Mouse (Mus musculus) myocyte (in vitro differentiated cells): ENCODE data around the gene Afdn. TPM values are rescaled to one million over a fixed set of nuclear protein-coding genes. Genes with fewer than 3 reads are reported as not detected.

ENCODE experiments used
- H3K27me3 ChIP-seq: one replicate; pipeline ENCODE4 v1.6.1; 2011; ENCODE audit not compliant: control insufficient read depth, insufficient read depth, insufficient read length
- H3K36me3 ChIP-seq: one replicate; pipeline ENCODE4 v1.6.1; 2011; ENCODE audit not compliant: control insufficient read depth, insufficient read depth
- H3K4me2 ChIP-seq: one replicate; pipeline ENCODE4 v1.6.1; 2011; ENCODE audit warnings: low read depth, control low read depth
- H3K4me3 ChIP-seq: one replicate; pipeline ENCODE4 v1.5.1; 2011; ENCODE audit warnings: mild to moderate bottlenecking, control low read depth, moderate library complexity
- H3K79me2 ChIP-seq: one replicate; pipeline ENCODE4 v1.6.1; 2011; ENCODE audit not compliant: control insufficient read depth, insufficient read depth
- H3ac ChIP-seq: one replicate; pipeline ENCODE4 v1.6.1; 2011; ENCODE audit not compliant: control insufficient read depth, insufficient read length
- CEBPB ChIP-seq: IDR thresholded peaks from 2 replicates; pipeline ENCODE4 v1.6.1; 2011; ENCODE audit warnings: mild to moderate bottlenecking, moderate library complexity; ENCODE audit not compliant: poor library complexity, insufficient read depth, severe bottlenecking
- E2F4 ChIP-seq: IDR thresholded peaks from one replicate; pipeline ENCODE4 v1.6.1; 2011; ENCODE audit warnings: mild to moderate bottlenecking, control low read depth, moderate library complexity; ENCODE audit not compliant: insufficient read depth
- MAX ChIP-seq: IDR thresholded peaks from one replicate; pipeline ENCODE4 v1.6.1; 2011; ENCODE audit warnings: low read depth, mild to moderate bottlenecking, control low read depth
- MYOD1 ChIP-seq, 3 experiments: IDR thresholded peaks; one replicate each; pipeline ENCODE4 v1.6.1; 2011; ENCODE audit warnings: control low read depth in 2 of 3, low read depth in 2 of 3, mild to moderate bottlenecking in 2 of 3, moderate library complexity in 1 of 3; ENCODE audit not compliant: insufficient read length in 2 of 3, control insufficient read depth in 1 of 3
- MYOG ChIP-seq, 3 experiments: IDR thresholded peaks; one replicate each; pipeline ENCODE4 v1.6.1; 2011; ENCODE audit warnings: control low read depth in 2 of 3, low read depth in 2 of 3, mild to moderate bottlenecking in 2 of 3; ENCODE audit not compliant: insufficient read length in 2 of 3, control insufficient read depth in 1 of 3, insufficient read depth in 1 of 3
- POLR2A ChIP-seq: IDR thresholded peaks from one replicate; pipeline ENCODE4 v1.6.1; 2011; ENCODE audit warnings: low read depth, mild to moderate bottlenecking, control low read depth, moderate library complexity; ENCODE audit not compliant: insufficient read length
- POLR2AphosphoS2 ChIP-seq: IDR thresholded peaks from one replicate; pipeline ENCODE4 v1.6.1; 2011; ENCODE audit warnings: low read depth, control low read depth; ENCODE audit not compliant: insufficient read length
- REST ChIP-seq: IDR thresholded peaks from one replicate; pipeline ENCODE4 v1.6.1; 2011; ENCODE audit warnings: mild to moderate bottlenecking, control low read depth, moderate library complexity; ENCODE audit not compliant: insufficient read depth, insufficient read length
- SRF ChIP-seq: IDR thresholded peaks from one replicate; pipeline ENCODE4 v1.6.1; 2011; ENCODE audit warnings: low read depth; ENCODE audit not compliant: control insufficient read depth, insufficient read length
- TCF12 ChIP-seq: IDR thresholded peaks from one replicate; pipeline ENCODE4 v1.6.1; 2011; ENCODE audit warnings: mild to moderate bottlenecking, control low read depth; ENCODE audit not compliant: poor library complexity, insufficient read depth, severe bottlenecking
- TCF3 ChIP-seq: IDR thresholded peaks from one replicate; pipeline ENCODE4 v1.6.1; 2011; ENCODE audit warnings: low read depth, control low read depth; ENCODE audit not compliant: insufficient read length
- USF1 ChIP-seq: IDR thresholded peaks from one replicate; pipeline ENCODE4 v1.6.1; 2011; ENCODE audit warnings: low read depth, mild to moderate bottlenecking, control low read depth, moderate library complexity
- polyA plus RNA-seq: library from polyadenylated mRNA; unstranded; fragments of >200 nt; fragmentation: generic; extraction: Trizol; gene quantifications from one replicate; pipeline ENCODE4 v1.2.1, GENCODE M21; 2012; ENCODE audit warnings: missing spikeins

Afdn gene
- polyA plus RNA-seq, 1 experiment = 22.1 TPM

GRCm38 (mm10) chr17:13907681-13908080, 147.3 kb downstream of the Afdn start:
- peaks cover 12% of the 10 kb centered on the region for H3K36me3 ChIP-seq

GRCm38 (mm10) chr17:13913951-13914350, 153.6 kb downstream of the Afdn start:
- Histone ChIP-seq H3K27me3 (no peaks in the 10 kb centered on the region), H3ac (no peak overlapping the region), H3K36me3 (no peaks in the 10 kb centered on the region), H3K4me3 (no peak overlapping the region), H3K79me2 (no peaks in the 10 kb centered on the region), H3K4me2 (no peak overlapping the region)
- TF ChIP-seq POLR2AphosphoS2 = no peak

More at GRCm38 (mm10) chr17:13907681-13908080, 147.3 kb downstream of the Afdn start:
- Histone ChIP-seq H3K4me2 (no peak overlapping the region), H3K79me2 (no peaks in the 10 kb centered on the region), H3K27me3 (no peaks in the 10 kb centered on the region), H3K4me3 (no peak overlapping the region), H3ac (no peak overlapping the region)
- TF ChIP-seq MYOD1 (IDR thresholded peaks at IDR 0.05; ENCODE audit: control insufficient read depth in 1 of 3, insufficient read length in 2 of 3, low read depth in 2 of 3) (no peak), TCF12 (no peak), MAX (no peak), USF1 (no peak), MYOG (IDR thresholded peaks at IDR 0.05; ENCODE audit: control insufficient read depth in 1 of 3, insufficient read depth in 1 of 3, insufficient read length in 2 of 3, low read depth in 2 of 3) (no peak), E2F4 (no peak), TCF3 (no peak), POLR2A (no peak)

GRCm38 (mm10) chr17:13914531-13914930, 154.2 kb downstream of the Afdn start:
- H3K27me3 ChIP-seq = no peaks in the 10 kb centered on the region
- H3ac ChIP-seq = no peak overlapping the region
- no peak overlapping the region for H3K4me2 ChIP-seq
- H3K79me2 ChIP-seq = no peaks in the 10 kb centered on the region
- TF ChIP-seq MYOD1 (IDR thresholded peaks at IDR 0.05; ENCODE audit: control insufficient read depth in 1 of 3, insufficient read length in 2 of 3, low read depth in 2 of 3) (no peak), TCF3 (no peak), MAX (no peak), USF1 (no peak), POLR2AphosphoS2 (no peak), CEBPB (no peak), E2F4 (no peak), MYOG (IDR thresholded peaks at IDR 0.05; ENCODE audit: control insufficient read depth in 1 of 3, insufficient read depth in 1 of 3, insufficient read length in 2 of 3, low read depth in 2 of 3) (no peak), POLR2A (no peak), SRF (no peak), TCF12 (no peak), REST (no peak)
- no peak overlapping the region for H3K4me3 ChIP-seq
- no peaks in the 10 kb centered on the region for H3K36me3 ChIP-seq

DNA sequence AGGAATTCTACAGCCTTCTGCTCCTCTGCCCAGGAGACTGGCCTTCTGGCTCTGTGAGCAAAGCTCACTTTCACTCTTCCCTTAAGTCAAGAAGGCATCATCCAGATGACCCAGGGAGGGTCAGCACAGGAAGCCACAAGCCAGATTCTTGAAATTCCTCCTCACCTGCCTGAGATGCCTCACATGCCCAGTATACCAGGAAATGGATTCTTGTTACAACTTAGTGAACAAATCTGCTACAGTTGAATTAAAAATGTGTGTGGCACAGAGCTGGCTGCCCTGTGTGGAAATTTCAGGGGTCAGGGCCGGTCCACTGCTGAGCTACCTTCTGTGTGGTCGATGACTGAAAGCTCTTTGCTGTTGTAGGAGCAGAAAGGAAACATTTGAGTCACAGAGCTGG, 160.4 kb downstream of the Afdn start:
- Histone ChIP-seq H3K4me3 (no peak overlapping the region), H3K79me2 (no peaks in the 10 kb centered on the region)
- TF ChIP-seq TCF3 (no peak), MYOG (IDR thresholded peaks at IDR 0.05; ENCODE audit: control insufficient read depth in 1 of 3, insufficient read depth in 1 of 3, insufficient read length in 2 of 3, low read depth in 2 of 3) (peak in 1 of 3 experiments; percentile 2)

GRCm38 (mm10) chr17:13923418-13923817, 163.1 kb downstream of the Afdn start:
- no peak for TF ChIP-seq USF1
- peak in 1 of 3 experiments; percentile 32 for TF ChIP-seq MYOD1 (IDR thresholded peaks at IDR 0.05; ENCODE audit: control insufficient read depth in 1 of 3, insufficient read length in 2 of 3, low read depth in 2 of 3)
- no peak for TF ChIP-seq TCF12
- no peak for TF ChIP-seq POLR2A
- TF ChIP-seq SRF = no peak
- TF ChIP-seq POLR2AphosphoS2 = no peak
- TF ChIP-seq MAX = no peak
- no peak for TF ChIP-seq E2F4
- no peak for TF ChIP-seq TCF3
- peak in 2 of 3 experiments; percentile 17 to 41 for TF ChIP-seq MYOG (IDR thresholded peaks at IDR 0.05; ENCODE audit: control insufficient read depth in 1 of 3, insufficient read depth in 1 of 3, insufficient read length in 2 of 3, low read depth in 2 of 3)
- TF ChIP-seq REST = no peak
- TF ChIP-seq CEBPB = no peak
- H3K36me3 ChIP-seq = no peaks in the 10 kb centered on the region
- H3K27me3 ChIP-seq = no peaks in the 10 kb centered on the region
- no peak overlapping the region for H3ac ChIP-seq
- no peaks in the 10 kb centered on the region for H3K79me2 ChIP-seq
- no peak overlapping the region for H3K4me3 ChIP-seq
- H3K4me2 ChIP-seq = no peak overlapping the region

More for the DNA sequence above, 160.4 kb downstream of the Afdn start:
- Histone ChIP-seq H3K4me2 (peak overlapping the region; percentile 4), H3K36me3 (no peaks in the 10 kb centered on the region), H3K27me3 (no peaks in the 10 kb centered on the region), H3ac (no peak overlapping the region)
